Mouse (Mus musculus) T-helper 1 cell (primary cell): ENCODE data around the gene Bicd1.
"Not testable (repeated sequence)": the region's sequence is repeated elsewhere in the genome, so short reads cannot be mapped to it uniquely, and the experiment has no call there.

Experiments
- in situ Hi-C: fragments of 300-600 bp; cut with MboI, MseI; formaldehyde crosslinking; loops from one replicate; pipeline ENCODE4 v1.15.1; 2025; ENCODE audit warnings: high pct_unique_total_duplicates

Bicd1 gene

GRCm38 (mm10) chr6:149408833-149409332, at the start of gene Bicd1:
Bicd1 (plus strand) TSS chr6:149408886.
- in situ Hi-C loops = no loop called here

DNA sequence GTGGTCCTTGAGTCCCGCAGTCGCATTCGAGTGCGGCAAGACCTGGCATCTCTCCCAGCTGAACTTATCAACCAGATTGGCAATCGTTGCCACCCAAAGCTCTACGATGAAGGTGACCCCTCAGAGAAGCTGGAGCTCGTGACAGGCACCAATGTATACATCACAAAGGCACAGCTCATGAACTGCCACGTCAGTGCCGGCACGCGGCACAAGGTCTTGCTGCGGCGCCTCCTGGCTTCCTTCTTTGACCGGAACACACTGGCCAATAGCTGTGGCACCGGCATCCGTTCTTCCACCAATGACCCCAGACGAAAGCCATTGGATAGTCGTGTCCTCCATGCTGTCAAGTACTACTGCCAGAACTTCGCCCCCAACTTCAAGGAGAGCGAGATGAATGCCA, 46.2 kb upstream of the Bicd1 start:
- in situ Hi-C loops = not testable (repeated sequence)

- in situ Hi-C loops = not testable (repeated sequence)
Measured at GRCm38 (mm10) chr6:149365975-149366374, 42.7 kb upstream of the Bicd1 start.

- in situ Hi-C loops = no loop called here
Measured at GRCm38 (mm10) chr6:149366403-149366802, 42.3 kb upstream of the Bicd1 start.

- in situ Hi-C loops = loop anchor here (5.0 kb wide), 1 partner anchor 248 kb away; no protein-coding TSS in a partner anchor
Measured at GRCm38 (mm10) chr6:149374986-149375457, 33.7 kb upstream of the Bicd1 start.

- in situ Hi-C loops = no loop called here
Measured at GRCm38 (mm10) chr6:149383531-149383930, 25.2 kb upstream of the Bicd1 start.

- in situ Hi-C loops = no loop called here
Measured at GRCm38 (mm10) chr6:149386389-149386788, 22.3 kb upstream of the Bicd1 start.

- in situ Hi-C loops = not testable (repeated sequence)
Measured at GRCm38 (mm10) chr6:149389626-149390025, 19.1 kb upstream of the Bicd1 start.

DNA sequence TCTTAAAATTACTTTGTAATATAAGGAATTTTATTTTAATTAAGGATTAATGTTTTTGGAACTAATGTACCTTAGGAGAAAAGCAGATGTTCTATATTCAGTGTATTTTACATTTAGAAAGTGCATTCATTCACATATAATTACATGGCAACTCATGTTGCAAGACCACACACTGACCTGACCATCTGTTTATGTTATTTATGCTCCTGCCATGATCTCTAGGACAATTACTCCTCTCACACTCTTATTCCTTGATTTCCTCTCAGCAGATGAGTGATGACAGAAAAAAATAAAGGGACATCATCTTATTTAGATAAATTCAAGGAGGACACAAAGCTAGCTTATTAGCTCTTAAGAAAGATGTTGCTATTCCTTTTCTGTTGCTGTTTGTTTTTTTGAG, 9.3 kb upstream of the Bicd1 start:
- in situ Hi-C loops = no loop called here

- in situ Hi-C loops = no loop called here
Measured at GRCm38 (mm10) chr6:149409341-149409740, 655 bp downstream of the Bicd1 start.

GRCm38 (mm10) chr6:149409845-149410244, 1.2 kb downstream of the Bicd1 start:
- in situ Hi-C loops = no loop called here

DNA sequence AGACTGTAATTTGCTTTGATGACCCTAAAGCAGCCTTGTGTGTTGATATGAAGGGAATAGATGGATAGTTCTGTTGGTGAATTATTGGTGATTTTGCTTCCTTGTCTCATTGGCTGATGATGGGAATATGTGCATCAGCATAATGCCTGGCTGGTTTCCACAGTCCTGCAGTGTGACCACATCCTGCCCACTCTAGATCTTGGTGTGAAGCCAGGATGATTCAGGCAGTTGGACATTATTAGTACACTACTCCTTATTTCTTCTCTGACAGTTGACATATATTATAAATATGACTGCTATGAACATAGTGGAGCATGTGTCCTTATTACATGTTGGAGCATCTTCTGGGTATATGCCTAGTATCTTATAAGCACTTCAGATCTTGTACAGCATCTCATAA, 4.6 kb downstream of the Bicd1 start:
- in situ Hi-C loops = no loop called here

DNA sequence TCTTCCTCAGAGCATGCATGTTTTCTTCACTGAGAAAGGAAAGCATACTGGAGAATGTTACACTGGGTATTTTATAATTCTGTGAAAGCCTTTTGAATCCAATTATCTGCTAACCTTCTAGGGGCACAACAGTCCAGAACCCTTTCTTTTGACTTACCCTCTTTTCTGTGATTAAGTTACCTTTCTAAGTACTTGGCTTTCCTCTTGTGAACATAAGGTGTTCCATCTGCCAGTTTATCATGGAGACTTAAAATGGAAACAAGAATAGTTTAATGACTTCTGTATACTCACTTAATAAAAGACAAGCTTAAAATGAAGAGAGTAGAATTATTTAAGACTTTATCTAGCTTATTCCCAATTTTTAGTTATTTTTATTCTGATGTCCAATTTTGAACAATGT, 16.1 kb downstream of the Bicd1 start:
- in situ Hi-C loops = no loop called here

GRCm38 (mm10) chr6:149439140-149439539, 30.5 kb downstream of the Bicd1 start:
- in situ Hi-C loops = no loop called here

- in situ Hi-C loops = no loop called here
Measured at GRCm38 (mm10) chr6:149442884-149443283, 34.2 kb downstream of the Bicd1 start.

- in situ Hi-C loops = no loop called here
Measured at GRCm38 (mm10) chr6:149445854-149446253, 37.2 kb downstream of the Bicd1 start.

- in situ Hi-C loops = no loop called here
Measured at GRCm38 (mm10) chr6:149457324-149457723, 48.6 kb downstream of the Bicd1 start.

DNA sequence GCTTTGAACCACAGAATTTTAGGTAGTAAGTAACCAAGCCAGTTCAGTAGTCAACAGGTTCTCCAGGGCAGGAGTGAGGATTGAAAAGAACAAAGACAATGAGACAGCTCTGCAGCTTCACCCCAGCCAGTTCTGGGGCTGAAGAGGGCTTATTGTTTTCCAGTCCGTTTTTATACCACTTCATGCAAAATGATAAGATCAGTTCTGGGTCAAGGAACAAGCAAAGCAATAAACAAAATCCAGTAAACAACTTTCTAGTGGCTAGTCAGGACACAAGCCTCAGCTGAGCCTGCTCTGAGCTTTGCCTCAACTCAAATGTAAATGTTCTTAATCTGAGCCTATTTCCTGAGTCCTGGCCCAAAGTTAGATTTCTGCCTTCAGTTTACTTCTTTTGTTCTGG, 52.3 kb downstream of the Bicd1 start:
- in situ Hi-C loops = no loop called here

GRCm38 (mm10) chr6:149471477-149471876, 62.8 kb downstream of the Bicd1 start:
- in situ Hi-C loops = no loop called here

GRCm38 (mm10) chr6:149472441-149472840, 63.8 kb downstream of the Bicd1 start:
- in situ Hi-C loops = not testable (repeated sequence)

DNA sequence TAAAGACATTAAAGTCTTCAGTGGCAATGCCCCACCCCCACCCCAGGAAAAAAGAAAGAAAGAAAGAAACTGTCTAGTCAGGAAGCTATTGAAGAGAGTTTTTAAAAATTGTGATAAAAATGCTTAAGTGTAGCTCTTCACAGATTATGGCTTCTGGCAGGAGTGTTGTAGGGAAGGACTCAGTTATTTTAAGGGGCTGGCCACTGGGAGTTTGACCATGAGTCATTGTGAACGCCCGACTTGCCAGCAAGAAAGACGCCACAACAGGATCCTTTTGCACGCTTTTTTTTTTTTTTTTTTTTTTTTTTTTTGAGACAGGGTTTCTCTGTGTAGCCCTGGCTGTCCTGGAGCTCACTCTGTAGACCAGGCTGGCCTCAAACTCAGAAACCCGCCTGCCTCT, 73.2 kb downstream of the Bicd1 start:
- in situ Hi-C loops = not testable (repeated sequence)

GRCm38 (mm10) chr6:149494662-149495061, 86.0 kb downstream of the Bicd1 start:
- in situ Hi-C loops = no loop called here

GRCm38 (mm10) chr6:149495925-149496324, 87.2 kb downstream of the Bicd1 start:
- in situ Hi-C loops = no loop called here
